Mouse (Mus musculus) small intestine, adult 2 months (tissue): ENCODE measurements at regions not wholly inside any gene's neighbourhood (a gene's known extent, or its start where the extent isn't known, plus 50 kb on each side); places are given as distances from the start of the nearest gene placed in this dataset.

ENCODE experiments used
- H3K27ac ChIP-seq: fragments of 200-500 bp; 2 replicates; pipeline ENCODE4 v1.5.1; 2012; ENCODE audit warnings: low read depth, low read length, control low read depth, inconsistent platforms; ENCODE audit not compliant: insufficient read depth
- H3K27me3 ChIP-seq: fragments of 200-500 bp; 2 replicates; pipeline ENCODE4 v1.6.1; 2012; ENCODE audit warnings: mild to moderate bottlenecking, moderate library complexity, low read length, inconsistent platforms; ENCODE audit not compliant: control insufficient read depth, insufficient read depth
- H3K36me3 ChIP-seq: fragments of 200-500 bp; 2 replicates; pipeline ENCODE4 v1.6.1; 2012; ENCODE audit warnings: mild to moderate bottlenecking, low read length, control low read depth, inconsistent platforms; ENCODE audit not compliant: control insufficient read depth, insufficient read depth
- H3K4me1 ChIP-seq: fragments of 200-500 bp; 2 replicates; pipeline ENCODE4 v1.6.1; 2012; ENCODE audit warnings: low read length, inconsistent platforms, mixed read lengths; ENCODE audit not compliant: control insufficient read depth, insufficient read depth, insufficient read length
- H3K4me3 ChIP-seq: fragments of 200-500 bp; 2 replicates; pipeline ENCODE4 v1.5.1; 2012; ENCODE audit warnings: low read depth, mild to moderate bottlenecking, control low read depth, inconsistent platforms, low read length, moderate library complexity
- CTCF ChIP-seq: fragments of 200-500 bp; IDR thresholded peaks from 2 replicates; pipeline ENCODE4 v1.5.1; 2012; ENCODE audit warnings: low read depth, mild to moderate bottlenecking, control low read depth, inconsistent platforms, low read length, moderate library complexity, mixed read lengths; ENCODE audit not compliant: insufficient replicate concordance, insufficient read length; ENCODE audit errors: extremely low read depth
- POLR2A ChIP-seq: fragments of 200-500 bp; IDR thresholded peaks from 2 replicates; pipeline ENCODE4 v1.6.1; 2012; ENCODE audit warnings: low read depth, mild to moderate bottlenecking, control low read depth, inconsistent platforms, low read length, moderate library complexity
- WGBS: fragments of 180-500 bp; shearing (Covaris S2); methylation state at CpG from one replicate; pipeline ENCODE4 v1.1.7; 2018; 5-methylcytosine and 5-hydroxymethylcytosine counted together

GRCm38 (mm10) chr1:73728377-73728776 is 395.9 kb downstream of the Tns1 start:
- Histone ChIP-seq H3K27me3 (no peaks in the 10 kb centered on the region), H3K27ac (no peak overlapping the region), H3K4me1 (no peaks in the 10 kb centered on the region), H3K36me3 (no peaks in the 10 kb centered on the region), H3K4me3 (no peak overlapping the region)
- no peak for TF ChIP-seq POLR2A
- TF ChIP-seq CTCF, result no peak
- WGBS, result 94% methylated on average over 1 of the region's 1 CpGs

- Histone ChIP-seq H3K4me3 (no peak overlapping the region), H3K27me3 (no peaks in the 10 kb centered on the region), H3K36me3 (no peaks in the 10 kb centered on the region), H3K27ac (no peak overlapping the region), H3K4me1 (no peaks in the 10 kb centered on the region)
- no peak for TF ChIP-seq POLR2A
- TF ChIP-seq CTCF, result no peak
Measured at GRCm38 (mm10) chr1:73727781-73728180, 396.5 kb downstream of the Tns1 start.

GRCm38 (mm10) chr1:73726658-73727057 is 397.6 kb downstream of the Tns1 start:
- Histone ChIP-seq H3K27ac (no peak overlapping the region), H3K4me3 (no peak overlapping the region), H3K4me1 (no peaks in the 10 kb centered on the region), H3K27me3 (no peaks in the 10 kb centered on the region), H3K36me3 (no peaks in the 10 kb centered on the region)
- no peak for TF ChIP-seq CTCF
- TF ChIP-seq POLR2A, result no peak
- 89% methylated on average over 2 of the region's 2 CpGs for WGBS

GRCm38 (mm10) chr1:73725486-73725885 is 398.8 kb downstream of the Tns1 start:
- Histone ChIP-seq H3K27ac (no peak overlapping the region), H3K4me1 (no peaks in the 10 kb centered on the region), H3K4me3 (no peak overlapping the region), H3K27me3 (no peaks in the 10 kb centered on the region), H3K36me3 (no peaks in the 10 kb centered on the region)
- WGBS, result 90% methylated on average over 1 of the region's 1 CpGs
- TF ChIP-seq POLR2A (no peak), CTCF (no peak)

- no peaks in the 10 kb centered on the region for H3K36me3 ChIP-seq
- H3K27ac ChIP-seq, result no peak overlapping the region
- H3K27me3 ChIP-seq, result no peaks in the 10 kb centered on the region
- no peaks in the 10 kb centered on the region for H3K4me1 ChIP-seq
- TF ChIP-seq POLR2A (no peak), CTCF (no peak)
- no peak overlapping the region for H3K4me3 ChIP-seq
- WGBS, result 57% methylated on average over 2 of the region's 2 CpGs
Measured at GRCm38 (mm10) chr1:73724551-73724950, 399.7 kb downstream of the Tns1 start.

- WGBS, result 64% methylated on average over 6 of the region's 6 CpGs
- Histone ChIP-seq H3K27ac (no peak overlapping the region), H3K36me3 (no peaks in the 10 kb centered on the region), H3K4me3 (no peak overlapping the region), H3K4me1 (no peaks in the 10 kb centered on the region), H3K27me3 (no peaks in the 10 kb centered on the region)
- TF ChIP-seq CTCF (no peak), POLR2A (no peak)
Measured at GRCm38 (mm10) chr1:73721486-73722225, 402.6 kb downstream of the Tns1 start.

GRCm38 (mm10) chr1:73718421-73718820 is 405.8 kb downstream of the Tns1 start:
- Histone ChIP-seq H3K36me3 (no peaks in the 10 kb centered on the region), H3K4me3 (no peak overlapping the region), H3K4me1 (no peaks in the 10 kb centered on the region), H3K27ac (no peak overlapping the region), H3K27me3 (no peaks in the 10 kb centered on the region)
- WGBS, result 74% methylated on average over 5 of the region's 5 CpGs
- TF ChIP-seq POLR2A (no peak), CTCF (no peak)

- TF ChIP-seq CTCF, result no peak
- no peak for TF ChIP-seq POLR2A
- WGBS, result 82% methylated on average over 7 of the region's 7 CpGs
- Histone ChIP-seq H3K27me3 (no peaks in the 10 kb centered on the region), H3K4me3 (no peak overlapping the region), H3K27ac (no peak overlapping the region), H3K36me3 (no peaks in the 10 kb centered on the region), H3K4me1 (no peaks in the 10 kb centered on the region)
Measured at GRCm38 (mm10) chr1:73717401-73717800, 406.8 kb downstream of the Tns1 start.
